Mouse (Mus musculus) erythroblast, embryonic 14.5 days (primary cell): ENCODE measurements around the gene Fam222b. TPM values are rescaled to one million over a fixed set of nuclear protein-coding genes. Genes with fewer than 3 reads are reported as not detected.

Source experiments
- H3K27me3 ChIP-seq: 2 replicates; pipeline ENCODE4 v1.6.1; 2012; ENCODE audit warnings: inconsistent platforms; ENCODE audit not compliant: control insufficient read depth
- H3K36me3 ChIP-seq: 2 replicates; pipeline ENCODE4 v1.6.1; 2012; ENCODE audit warnings: mild to moderate bottlenecking, inconsistent platforms; ENCODE audit not compliant: control insufficient read depth
- H3K4me1 ChIP-seq: 2 replicates; pipeline ENCODE4 v1.6.1; 2012; ENCODE audit warnings: inconsistent platforms; ENCODE audit not compliant: control insufficient read depth
- H3K4me3 ChIP-seq: replicated peaks from 2 replicates; pipeline ENCODE3; 2012; ENCODE audit warnings: moderate library complexity, mild to moderate bottlenecking, inconsistent platforms
- H3K9me3 ChIP-seq: 2 replicates; pipeline ENCODE4 v1.6.1; 2012; ENCODE audit warnings: low read length, inconsistent platforms, mixed read lengths; ENCODE audit not compliant: control insufficient read depth
- GATA1 ChIP-seq: IDR thresholded peaks from 2 replicates; pipeline ENCODE4 v1.6.1; 2012; ENCODE audit warnings: low read length, inconsistent platforms, mixed read lengths
- TAL1 ChIP-seq: IDR thresholded peaks from 3 replicates; pipeline ENCODE4 v1.6.1; 2012; ENCODE audit warnings: low read length, inconsistent platforms, mixed read lengths
- polyA plus RNA-seq: library from polyadenylated mRNA; stranded (reverse); fragments of >175 nt; gene quantifications from 2 replicates; pipeline ENCODE4 v1.2.3, GENCODE M21; 2012

Gene Fam222b
- polyA plus RNA-seq, 1 experiment: 0.78 TPM

GRCm38 (mm10) chr11:78164924-78165760, 70.7 kb downstream of the Fam222b start, which contains the start of gene Traf4:
Traf4 (minus strand) TSS chr11:78165589.
- TF ChIP-seq TAL1: no peak
- no peak for TF ChIP-seq GATA1
- H3K4me3 ChIP-seq: peak within 1 kb of the TSS; percentile 90
- H3K36me3 ChIP-seq: peaks cover 58% of the 10 kb centered on the region
- H3K27me3 ChIP-seq: no peaks in the 10 kb centered on the region
- H3K4me1 ChIP-seq: peaks cover 98% of the 10 kb centered on the region
- no peaks in the 10 kb centered on the region for H3K9me3 ChIP-seq

- peaks cover 98% of the 10 kb centered on the region for H3K4me1 ChIP-seq
- H3K27me3 ChIP-seq: no peaks in the 10 kb centered on the region
- H3K9me3 ChIP-seq: no peaks in the 10 kb centered on the region
- H3K4me3 ChIP-seq: peak overlapping the region; percentile 90
- TF ChIP-seq TAL1: no peak
- TF ChIP-seq GATA1: no peak
- peaks cover 58% of the 10 kb centered on the region for H3K36me3 ChIP-seq
Measured at GRCm38 (mm10) chr11:78165761-78166109, 71.3 kb downstream of the Fam222b start.

GRCm38 (mm10) chr11:78166161-78166560, 71.7 kb downstream of the Fam222b start:
- no peaks in the 10 kb centered on the region for H3K27me3 ChIP-seq
- TF ChIP-seq GATA1 (no peak), TAL1 (no peak)
- peaks cover 98% of the 10 kb centered on the region for H3K4me1 ChIP-seq
- H3K4me3 ChIP-seq: peak overlapping the region; percentile 90
- H3K36me3 ChIP-seq: peaks cover 58% of the 10 kb centered on the region
- no peaks in the 10 kb centered on the region for H3K9me3 ChIP-seq

- H3K4me3 ChIP-seq: no peak overlapping the region
- peaks cover 96% of the 10 kb centered on the region for H3K4me1 ChIP-seq
- peaks cover 56% of the 10 kb centered on the region for H3K36me3 ChIP-seq
- H3K27me3 ChIP-seq: no peaks in the 10 kb centered on the region
- no peak for TF ChIP-seq TAL1
- no peak for TF ChIP-seq GATA1
- H3K9me3 ChIP-seq: no peaks in the 10 kb centered on the region
Measured at GRCm38 (mm10) chr11:78166640-78167039, 72.2 kb downstream of the Fam222b start.

DNA sequence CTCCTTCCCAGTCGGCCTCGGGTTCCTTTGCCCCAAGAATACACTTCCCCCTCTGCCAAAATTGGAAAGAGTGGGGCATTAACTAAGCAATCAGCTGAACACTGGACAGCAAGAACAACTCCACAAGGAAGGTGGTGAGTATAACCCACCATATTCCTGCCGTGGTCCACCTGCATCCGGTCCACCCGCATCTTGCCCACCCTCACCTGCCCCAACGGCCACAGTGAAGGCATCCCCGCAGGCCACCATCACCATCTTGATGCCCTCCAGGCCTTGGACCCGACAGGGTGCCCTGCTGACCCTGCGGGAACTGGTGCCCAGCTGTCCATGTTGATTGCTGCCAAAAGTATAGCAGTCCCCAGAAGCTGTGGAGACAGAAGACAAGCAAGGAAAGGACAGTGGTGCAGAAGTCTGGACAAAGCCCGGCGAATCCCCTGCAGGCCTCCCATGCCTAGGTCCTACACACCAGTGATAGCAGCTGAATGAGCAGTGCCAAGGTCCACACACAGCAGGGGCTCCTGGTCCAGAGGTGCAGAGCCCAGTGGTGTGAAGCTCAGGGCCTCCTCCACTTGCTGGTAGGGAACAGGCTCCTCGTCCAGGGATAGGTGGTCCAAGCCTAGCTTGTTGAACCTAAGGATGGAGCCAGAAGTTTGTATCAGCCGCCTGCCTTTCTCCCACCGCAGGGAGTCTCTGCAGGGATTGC, 72.9 kb downstream of the Fam222b start:
- Histone ChIP-seq H3K4me1 (peaks cover 96% of the 10 kb centered on the region), H3K27me3 (no peaks in the 10 kb centered on the region), H3K9me3 (no peaks in the 10 kb centered on the region), H3K36me3 (peaks cover 56% of the 10 kb centered on the region), H3K4me3 (no peak overlapping the region)
- TF ChIP-seq TAL1 (no peak), GATA1 (no peak)

DNA sequence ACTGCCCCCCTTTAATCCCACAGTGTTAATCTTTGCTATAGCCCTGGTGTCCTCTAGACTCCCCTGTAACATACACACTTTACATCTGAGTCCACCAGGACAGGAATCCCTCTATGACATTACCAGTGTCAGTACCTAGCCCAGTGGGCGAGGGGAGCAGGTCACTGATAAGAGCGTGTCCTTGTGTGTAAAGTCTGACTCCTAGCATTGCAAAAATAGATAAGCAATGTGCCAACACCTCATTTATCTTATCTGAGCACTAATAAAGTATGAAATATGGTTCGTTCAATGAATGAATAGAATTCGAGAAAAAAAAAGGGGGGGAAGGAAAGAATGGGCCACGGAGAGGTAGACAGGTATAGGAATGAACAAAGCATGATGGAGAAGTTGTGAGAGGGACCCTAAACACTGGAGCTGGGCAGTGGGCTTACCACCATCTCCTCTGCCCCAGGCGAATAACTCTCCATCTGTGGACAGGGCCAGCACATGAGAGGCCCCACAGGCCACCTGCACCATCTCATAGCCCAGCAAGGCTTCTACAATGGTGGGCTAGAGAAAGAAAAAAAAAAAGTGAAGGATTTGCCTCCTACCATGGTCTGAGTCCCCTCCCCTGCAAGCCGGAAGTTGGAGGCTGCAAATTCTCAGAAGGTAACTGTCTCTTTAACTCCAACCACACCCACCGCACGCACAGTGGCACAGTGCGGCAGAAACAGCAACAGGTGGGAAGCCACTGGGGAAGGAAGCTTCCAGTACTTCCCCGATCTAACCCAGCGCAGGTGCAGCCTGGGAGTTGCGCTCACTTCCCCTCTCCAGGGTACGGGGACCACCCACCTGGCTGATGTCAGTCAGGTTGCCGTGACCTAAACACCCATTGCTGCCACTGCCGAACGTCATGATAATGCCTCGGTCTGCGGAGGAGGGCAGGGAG, 74.3 kb downstream of the Fam222b start:
- TF ChIP-seq TAL1 (0 out of 3 replicates have a peak, but pooled peaks have one; percentile 31), GATA1 (peak; percentile 50; the same call in 1 of the 2 replicates)
- Histone ChIP-seq H3K4me1 (peaks cover 90% of the 10 kb centered on the region), H3K9me3 (no peaks in the 10 kb centered on the region), H3K36me3 (peaks cover 49% of the 10 kb centered on the region), H3K27me3 (no peaks in the 10 kb centered on the region), H3K4me3 (peak overlapping the region; percentile 64)

- H3K4me3 ChIP-seq: peak overlapping the region; percentile 14
- no peaks in the 10 kb centered on the region for H3K27me3 ChIP-seq
- H3K9me3 ChIP-seq: no peaks in the 10 kb centered on the region
- TF ChIP-seq TAL1 (no peak), GATA1 (no peak)
- peaks cover 90% of the 10 kb centered on the region for H3K4me1 ChIP-seq
- H3K36me3 ChIP-seq: peaks cover 47% of the 10 kb centered on the region
Measured at GRCm38 (mm10) chr11:78170306-78170705, 75.8 kb downstream of the Fam222b start.

GRCm38 (mm10) chr11:78171328-78171727, 76.9 kb downstream of the Fam222b start:
- H3K36me3 ChIP-seq: peaks cover 44% of the 10 kb centered on the region
- no peak for TF ChIP-seq TAL1
- TF ChIP-seq GATA1: no peak
- no peaks in the 10 kb centered on the region for H3K9me3 ChIP-seq
- H3K4me3 ChIP-seq: no peak overlapping the region
- H3K4me1 ChIP-seq: peaks cover 88% of the 10 kb centered on the region
- H3K27me3 ChIP-seq: no peaks in the 10 kb centered on the region
